Mouse (Mus musculus): ENCODE results near the gene Rapgef4. TPM values are rescaled to one million over a fixed set of nuclear protein-coding genes. Genes with fewer than 3 reads are reported as not detected.
"Not testable (repeated sequence)": the region's sequence is repeated elsewhere in the genome, so short reads cannot be mapped to it uniquely, and the experiment has no call there.

The Rapgef4 gene
- total RNA-seq, 2 experiments from 2014 or later, result 14.1 to 15.0 TPM

DNA sequence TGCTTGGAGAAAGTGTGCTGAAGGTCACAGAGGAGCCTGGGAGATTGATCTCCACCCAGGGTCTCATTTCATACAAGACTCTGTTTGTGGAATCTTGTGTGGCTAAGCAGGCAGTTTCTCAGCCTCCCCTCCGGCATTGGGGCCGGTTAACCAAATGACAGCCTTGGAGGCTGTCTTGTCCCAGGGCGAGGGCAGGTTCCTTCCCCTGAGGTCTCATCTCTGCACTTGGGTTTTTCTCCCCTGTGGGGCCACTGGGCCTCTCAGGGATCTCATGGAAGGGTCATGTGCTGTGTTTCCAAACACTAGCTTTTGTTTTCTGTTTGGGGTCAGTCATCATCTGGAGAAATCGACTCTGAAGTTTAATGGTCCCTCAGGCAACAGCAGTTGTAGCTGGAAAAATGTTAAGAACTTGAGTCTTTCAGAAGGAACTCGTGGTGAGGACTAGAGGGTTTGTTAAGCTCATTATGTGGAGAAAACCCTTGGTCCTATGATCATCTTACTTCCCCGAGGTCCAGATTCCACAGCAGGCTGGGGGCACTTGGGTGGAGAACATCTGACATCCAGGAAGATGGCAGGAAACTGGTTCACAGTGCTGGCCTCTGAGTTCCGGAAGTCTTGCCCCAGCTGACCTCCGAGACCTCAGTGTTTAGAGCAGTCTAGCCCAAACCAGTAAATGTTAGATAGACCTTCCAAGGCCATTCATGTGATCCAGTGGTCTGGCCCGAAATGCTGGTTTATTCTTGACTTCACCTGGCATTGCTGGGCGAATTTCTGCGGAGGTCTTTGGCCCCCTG is 75.2 kb downstream of the Rapgef4 start:
- no peak for DNase-seq
- intact Hi-C loops (cut with DNase I), result no loop called here

GRCm38 (mm10) chr2:72062931-72063330 is 81.9 kb downstream of the Rapgef4 start:
- no peak for DNase-seq
- intact Hi-C loops (cut with DNase I), result no loop called here

DNA sequence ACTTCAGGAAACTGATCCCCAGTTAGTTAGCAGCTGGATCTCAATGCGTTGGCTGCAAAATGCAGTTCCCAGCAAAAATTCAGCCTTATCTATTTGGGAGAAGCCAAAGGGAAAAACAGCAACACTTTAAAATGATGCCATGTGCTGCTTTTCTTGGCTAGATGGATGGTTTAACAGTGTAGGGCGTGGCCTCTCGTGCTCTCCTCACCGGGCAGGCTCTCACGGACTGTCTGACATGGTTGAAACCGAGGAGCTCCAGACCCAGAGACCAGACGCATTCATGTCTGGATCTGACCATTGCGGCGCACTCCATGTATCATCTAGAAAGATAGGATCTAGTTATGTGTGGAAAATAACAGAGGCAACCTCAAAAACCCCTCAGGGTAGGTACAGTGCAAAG is 87.5 kb downstream of the Rapgef4 start:
- no peak for DNase-seq
- intact Hi-C loops (cut with DNase I), result no loop called here

DNA sequence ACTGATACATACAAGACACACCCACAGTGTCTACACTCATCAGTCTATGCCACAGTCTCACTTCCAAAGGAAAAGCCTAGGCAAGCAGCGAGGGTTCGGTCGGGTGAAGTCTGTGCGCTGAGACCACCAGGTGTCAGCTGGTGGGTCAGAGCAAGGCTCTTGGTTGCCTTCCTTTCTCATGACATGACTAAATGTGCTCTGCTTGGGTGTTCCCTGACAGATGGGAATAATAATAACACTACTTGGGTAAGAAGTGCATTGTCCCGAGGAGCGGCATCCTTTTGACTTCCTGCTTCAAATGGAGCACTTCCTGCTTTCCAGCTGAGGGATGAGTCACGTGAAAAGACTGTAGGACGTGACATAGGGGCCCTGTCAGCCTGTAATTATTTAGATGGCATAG is 89.0 kb downstream of the Rapgef4 start:
- intact Hi-C loops (cut with DNase I), result no loop called here
- DNase-seq, result peak; percentile 24 to 40

DNA sequence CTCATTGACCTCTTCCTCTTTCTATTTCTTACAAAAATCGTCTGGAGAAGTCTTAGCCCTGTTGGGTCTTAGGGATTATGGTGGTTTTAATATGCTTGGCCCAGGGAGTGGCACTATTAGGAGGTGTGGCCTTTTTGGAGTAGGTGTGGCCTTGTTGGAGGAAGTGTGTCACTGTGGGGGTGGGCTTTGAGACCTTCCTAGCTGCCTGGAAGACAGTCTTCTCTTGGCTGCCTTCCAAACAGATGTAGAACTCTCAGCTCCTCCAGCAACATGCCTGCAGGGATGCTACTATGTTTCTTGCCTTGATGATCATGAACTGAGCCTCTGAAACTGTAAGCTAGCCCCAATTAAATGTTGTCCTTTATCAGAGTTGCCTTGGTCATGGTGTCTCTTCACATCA is 92.1 kb downstream of the Rapgef4 start:
- intact Hi-C loops (cut with DNase I); DNase-seq: not testable (repeated sequence)

DNA sequence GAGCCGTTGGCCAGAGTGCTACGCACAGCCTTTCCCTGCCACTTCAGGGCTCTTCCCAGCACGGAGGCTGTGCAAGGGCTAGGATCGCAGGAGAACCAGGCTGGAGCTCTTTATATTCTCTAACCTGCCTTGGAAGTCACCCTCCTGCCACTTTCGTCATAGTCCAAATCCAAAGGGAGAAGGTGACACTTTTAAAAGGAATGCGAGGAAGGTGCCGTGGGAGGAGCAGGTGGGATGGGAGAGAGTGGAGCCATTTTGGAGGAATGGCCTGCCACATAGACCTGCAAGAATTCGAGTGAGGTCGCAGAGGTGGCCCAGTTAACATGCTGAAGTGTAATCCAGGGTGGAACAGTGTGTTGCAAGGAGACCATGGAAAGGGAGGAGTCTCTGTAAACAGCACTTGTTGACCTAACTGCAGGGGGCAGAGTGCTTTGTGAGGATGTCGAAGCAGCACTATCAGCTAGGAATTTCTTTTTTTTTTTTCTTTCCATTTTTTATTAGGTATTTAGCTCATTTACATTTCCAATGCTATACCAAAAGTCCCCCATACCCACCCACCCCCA is 94.0 kb downstream of the Rapgef4 start:
- intact Hi-C loops (cut with DNase I), result no loop called here
- no peak for DNase-seq

GRCm38 (mm10) chr2:72077490-72078139 is 96.6 kb downstream of the Rapgef4 start:
- intact Hi-C loops (cut with DNase I), result no loop called here
- no peak for DNase-seq

GRCm38 (mm10) chr2:72078140-72078521 is 97.1 kb downstream of the Rapgef4 start:
- DNase-seq, result no peak
- intact Hi-C loops (cut with DNase I), result no loop called here

GRCm38 (mm10) chr2:72079110-72079509 is 98.1 kb downstream of the Rapgef4 start:
- DNase-seq, result no peak
- intact Hi-C loops (cut with DNase I), result no loop called here

GRCm38 (mm10) chr2:72082846-72083245 is 101.8 kb downstream of the Rapgef4 start:
- intact Hi-C loops (cut with DNase I), result no loop called here
- DNase-seq, result no peak

DNA sequence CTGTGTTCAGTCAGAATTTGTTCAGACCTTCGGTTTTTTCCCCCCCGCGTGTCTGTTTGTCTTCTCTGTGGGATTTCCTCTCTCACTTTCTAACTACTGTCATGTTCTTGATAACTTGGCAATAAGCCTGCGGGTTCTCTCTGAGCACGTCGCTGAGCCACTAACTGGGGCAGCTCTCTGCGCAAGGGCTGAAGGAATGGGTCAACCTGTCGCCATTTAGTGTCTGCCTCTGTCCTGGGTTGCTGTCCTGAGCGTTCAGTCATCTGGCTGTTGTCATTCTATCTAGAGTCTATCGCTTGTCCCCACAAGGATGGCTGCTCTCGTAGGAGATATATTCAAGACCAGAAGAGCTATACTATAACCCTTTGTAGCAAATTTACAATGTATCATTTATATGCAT is 107.8 kb downstream of the Rapgef4 start:
- intact Hi-C loops (cut with DNase I), result no loop called here
- no peak for DNase-seq

DNA sequence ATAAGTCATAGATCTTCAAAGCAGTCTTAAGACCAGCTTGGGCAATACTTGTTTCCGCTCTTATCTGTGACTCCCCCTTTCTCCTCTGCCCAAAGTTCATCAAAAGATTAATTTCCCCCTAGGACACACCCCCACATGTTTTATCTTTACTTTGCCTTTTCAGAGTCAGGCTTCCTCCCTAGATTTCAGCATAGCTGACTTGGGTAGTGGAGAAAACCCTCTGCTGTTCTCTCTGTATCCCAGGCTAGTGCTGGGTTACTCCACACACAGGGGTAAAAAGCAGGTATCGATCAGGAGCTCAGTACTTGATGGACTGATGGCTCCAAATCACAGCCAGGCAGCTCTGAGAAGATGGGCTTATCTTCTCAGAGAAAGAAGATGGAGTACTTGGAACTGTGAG is 109.0 kb downstream of the Rapgef4 start:
- DNase-seq, result no peak
- intact Hi-C loops (cut with DNase I), result no loop called here

GRCm38 (mm10) chr2:72092046-72092445 is 111.0 kb downstream of the Rapgef4 start:
- intact Hi-C loops (cut with DNase I), result no loop called here

DNA sequence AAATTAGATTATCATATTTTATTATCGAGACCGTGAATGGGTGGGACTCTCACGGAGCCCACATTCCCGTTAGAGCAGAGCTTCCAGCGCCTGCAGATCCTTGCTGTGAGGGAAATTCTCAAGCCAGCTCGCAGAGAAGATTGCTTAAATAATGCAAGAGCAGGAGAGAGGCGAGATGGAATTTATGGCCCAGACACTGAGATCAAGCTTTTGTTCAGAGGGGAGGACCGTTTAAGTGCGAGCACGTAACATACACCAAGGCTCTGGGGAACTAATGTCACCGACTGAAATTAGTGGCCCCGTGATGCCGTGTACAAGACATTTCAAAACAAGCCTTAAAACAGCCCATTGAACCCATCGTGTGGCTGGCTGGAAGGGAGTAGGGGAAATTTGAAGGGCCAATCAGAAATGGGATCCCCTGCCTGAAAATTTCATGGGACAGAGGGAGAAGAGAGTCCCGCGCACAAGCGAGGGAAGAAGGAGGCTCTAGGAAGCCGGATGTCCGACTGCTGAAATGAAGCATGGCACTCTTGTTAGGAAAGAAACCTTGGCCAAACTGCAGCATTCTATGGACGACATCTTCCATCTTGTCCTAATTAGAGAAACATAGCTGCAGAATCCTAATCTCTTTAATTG is 112.5 kb downstream of the Rapgef4 start:
- intact Hi-C loops (cut with DNase I), result no loop called here

More at GRCm38 (mm10) chr2:72092046-72092445, 111.0 kb downstream of the Rapgef4 start:
- DNase-seq, result no peak

GRCm38 (mm10) chr2:72094038-72094437 is 113.0 kb downstream of the Rapgef4 start:
- intact Hi-C loops (cut with DNase I), result no loop called here

More for the DNA sequence above, 112.5 kb downstream of the Rapgef4 start:
- DNase-seq, result no peak

GRCm38 (mm10) chr2:72094446-72094845 is 113.4 kb downstream of the Rapgef4 start:
- intact Hi-C loops (cut with DNase I), result no loop called here
- DNase-seq, result no peak

More at GRCm38 (mm10) chr2:72094038-72094437, 113.0 kb downstream of the Rapgef4 start:
- peak in 1 of 2 experiments; percentile 30 for DNase-seq

GRCm38 (mm10) chr2:72095002-72095401 is 114.0 kb downstream of the Rapgef4 start:
- no peak for DNase-seq
- intact Hi-C loops (cut with DNase I), result no loop called here

DNA sequence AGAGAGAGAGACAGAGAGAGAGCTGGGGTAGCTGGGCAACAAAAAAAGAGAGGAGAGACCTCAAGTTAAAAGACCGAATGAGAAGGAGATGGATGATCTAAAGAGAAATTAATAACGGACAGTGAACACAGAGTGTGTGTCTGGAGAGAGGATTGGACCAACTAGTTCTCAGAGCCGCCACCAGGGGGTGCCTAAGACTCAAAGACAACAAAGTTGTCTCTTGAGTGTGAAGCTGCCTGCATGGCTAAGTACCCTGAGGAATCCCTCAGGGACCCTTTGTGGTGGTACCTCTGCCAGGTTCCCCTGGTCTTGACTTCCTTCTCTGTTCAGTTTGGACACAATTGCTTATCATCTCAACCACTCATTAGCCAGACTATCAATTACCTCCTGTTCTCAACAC is 115.3 kb downstream of the Rapgef4 start:
- DNase-seq, result peak; percentile 53 to 68
- intact Hi-C loops (cut with DNase I), result loop anchor here (1.0 kb wide), 2 partner anchors 42 to 53 kb away; no protein-coding TSS in a partner anchor

DNA sequence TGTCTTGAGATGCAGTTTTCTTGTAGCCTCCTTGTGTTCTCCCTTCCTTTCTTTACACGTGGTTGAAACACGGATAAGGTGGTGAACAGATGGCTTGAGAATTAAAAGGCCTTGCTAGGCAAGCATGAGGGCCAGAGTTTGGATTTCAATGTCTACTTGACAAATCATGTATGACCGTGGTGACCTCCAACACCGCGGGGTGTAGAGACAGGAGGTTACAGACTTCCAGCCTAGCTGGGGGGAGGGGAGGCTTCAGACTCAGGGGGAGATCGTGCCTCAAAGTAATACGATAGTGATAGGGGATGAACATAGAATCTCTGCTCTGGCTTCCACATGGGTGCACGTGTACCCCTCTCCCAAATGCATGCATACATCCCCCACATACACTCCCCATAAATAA is 117.3 kb downstream of the Rapgef4 start:
- DNase-seq, result no peak
- intact Hi-C loops (cut with DNase I), result no loop called here

DNA sequence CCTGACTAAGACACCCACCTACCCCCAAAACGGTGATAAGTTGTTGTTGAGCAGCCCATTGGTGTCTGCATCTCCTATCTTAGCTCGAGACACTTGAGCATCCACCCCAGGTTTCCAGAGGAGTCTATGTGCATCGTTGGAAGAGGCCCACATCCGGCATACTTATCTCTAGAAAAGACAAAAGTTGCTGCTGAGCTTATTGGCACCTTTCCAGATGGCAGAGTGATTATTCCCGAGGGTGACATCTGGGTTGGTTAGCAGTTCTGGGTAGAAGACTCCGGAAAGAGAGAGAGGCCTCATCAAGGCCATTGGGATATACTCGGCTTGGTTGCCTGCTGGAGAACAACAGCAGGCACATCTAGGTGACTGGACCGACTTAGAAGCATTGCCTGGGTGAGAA is 123.6 kb downstream of the Rapgef4 start:
- peak; percentile 31 to 49 for DNase-seq
- intact Hi-C loops (cut with DNase I), result loop anchor here (5.0 kb wide), 1 partner anchor 98 kb away; no protein-coding TSS in a partner anchor

GRCm38 (mm10) chr2:72107525-72108180 is 126.6 kb downstream of the Rapgef4 start:
- intact Hi-C loops (cut with DNase I), result no loop called here
- DNase-seq, result no peak
